Mouse (Mus musculus) T-helper 1 cell (primary cell): ENCODE data around the gene Nlgn3.

Experiments
- in situ Hi-C: fragments of 300-600 bp; cut with MboI, MseI; formaldehyde crosslinking; loops from one replicate; pipeline ENCODE4 v1.15.1; 2025; ENCODE audit warnings: high pct_unique_total_duplicates

Nlgn3 gene

GRCm38 (mm10) chrX:101299055-101299454 lies at the start of gene Nlgn3:
TSS of gene Nlgn3 (plus strand) at chrX:101299168.
- in situ Hi-C loops: no loop called here

DNA sequence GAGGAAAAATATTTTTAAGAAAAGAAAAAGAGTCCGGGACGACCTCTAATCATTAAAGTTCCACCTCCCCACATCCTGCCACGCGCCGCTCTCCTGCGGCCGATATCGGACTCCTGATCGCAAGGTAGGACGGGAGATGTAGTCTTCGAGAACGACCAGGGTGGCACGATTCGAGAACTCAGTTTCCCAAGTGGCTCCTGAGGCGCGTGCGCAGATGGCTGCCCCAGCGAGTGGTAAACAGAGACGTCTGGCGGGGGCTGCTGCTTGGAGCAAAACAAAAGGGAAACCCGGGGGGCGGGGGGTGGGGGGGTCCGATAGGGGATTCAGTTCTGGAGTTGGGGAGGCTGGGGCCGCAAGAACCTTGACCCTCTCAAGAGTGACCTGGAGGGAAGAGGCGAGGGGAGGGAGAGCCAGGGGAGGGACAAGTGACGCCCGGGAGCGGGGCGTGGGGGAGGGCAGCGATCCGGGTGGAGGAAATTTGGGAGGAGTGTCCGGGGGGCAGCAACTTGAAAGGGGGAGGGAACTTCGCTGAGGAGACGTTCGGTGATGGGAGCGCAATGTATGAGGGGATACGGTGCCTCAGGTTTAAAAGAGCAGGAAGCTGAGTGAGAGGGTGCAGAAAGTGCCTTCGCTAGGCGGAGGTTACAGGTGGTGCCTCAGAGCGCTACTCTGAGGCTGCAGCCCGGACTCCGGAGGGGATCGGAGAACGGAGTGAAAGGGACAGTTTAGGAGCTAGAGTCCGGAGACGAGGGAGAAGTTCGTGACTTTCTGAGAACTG lies 44.8 kb upstream of the Nlgn3 start, which contains the start of gene Foxo4:
Gene Foxo4, plus strand, starts transcription at position 577 of the 778 bp plus-strand sequence.
- in situ Hi-C loops: loop anchor here (10.0 kb wide), 1 partner anchor 501 kb away; no protein-coding TSS in a partner anchor

- in situ Hi-C loops: loop anchor here (10.0 kb wide), 1 partner anchor 500 kb away; no protein-coding TSS in a partner anchor
Measured at GRCm38 (mm10) chrX:101254740-101255139, 44.2 kb upstream of the Nlgn3 start.

DNA sequence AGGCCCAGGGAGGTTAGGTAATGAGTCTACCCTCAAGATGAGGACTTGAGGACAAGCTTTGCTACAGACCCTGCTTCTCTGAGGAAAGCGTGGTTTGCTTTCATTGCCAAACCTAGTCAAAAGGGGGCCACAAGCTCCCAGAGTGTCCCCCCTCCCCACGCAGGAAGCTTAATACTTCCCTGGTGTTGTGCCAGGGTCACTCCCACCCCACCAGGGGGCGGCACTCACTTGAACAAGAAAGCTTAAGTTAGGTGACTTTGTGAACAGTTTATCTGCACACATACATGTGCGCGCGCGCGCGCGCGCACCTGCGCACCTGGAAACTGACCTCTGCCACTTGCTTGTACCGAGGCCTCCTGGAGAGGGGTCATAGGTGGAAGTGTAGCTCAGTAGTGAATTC lies 42.4 kb upstream of the Nlgn3 start:
- in situ Hi-C loops: loop anchor here (10.0 kb wide), 1 partner anchor 498 kb away; no protein-coding TSS in a partner anchor

DNA sequence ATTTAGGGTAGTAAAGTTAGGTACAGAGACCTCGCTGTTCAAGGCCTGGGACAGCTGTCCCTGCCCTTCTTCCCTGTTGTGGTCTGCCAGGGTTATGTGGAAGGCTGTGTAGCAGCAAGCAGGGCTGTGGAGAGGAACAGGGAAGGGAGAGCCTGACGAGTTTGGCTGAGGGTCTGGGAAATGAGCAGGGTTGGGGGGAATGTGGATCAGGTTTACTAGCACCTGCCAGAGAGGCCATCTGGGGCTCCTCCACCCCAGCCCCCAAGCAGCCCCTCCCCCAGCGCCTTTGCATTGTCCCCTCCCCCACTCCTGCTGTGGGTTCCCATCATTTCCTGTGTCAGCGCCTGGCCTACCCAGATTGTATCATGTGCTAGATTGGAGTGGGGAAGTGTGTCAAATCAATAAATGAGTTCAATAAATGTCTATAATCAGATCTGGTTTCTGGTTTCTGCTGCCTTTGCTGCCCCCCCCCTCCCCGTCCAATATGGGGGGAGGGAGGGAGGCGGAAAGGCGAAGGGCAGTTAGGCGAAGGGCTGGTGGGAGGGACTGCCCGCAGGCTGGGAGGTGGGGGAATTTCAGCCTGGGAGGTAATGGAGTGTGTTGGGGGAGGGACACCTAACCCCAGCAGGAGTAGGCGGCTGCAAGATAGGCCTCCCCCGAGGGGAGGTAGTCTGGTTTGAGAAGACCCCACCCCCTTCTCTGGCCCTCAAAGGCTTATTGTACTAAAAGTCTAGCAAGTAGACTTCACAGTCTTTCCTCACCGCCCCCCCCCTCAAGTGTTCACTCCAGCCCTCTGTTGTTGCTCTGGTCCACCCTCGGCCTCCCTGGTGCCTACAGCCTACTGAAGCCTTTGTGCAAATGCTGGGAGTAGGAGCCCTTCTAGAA lies 38.3 kb upstream of the Nlgn3 start:
- in situ Hi-C loops: no loop called here

- in situ Hi-C loops: no loop called here
Measured at GRCm38 (mm10) chrX:101263892-101264291, 35.1 kb upstream of the Nlgn3 start, which contains the start of gene Gm614. TSS of gene Gm614 (minus strand) at chrX:101263992.

- in situ Hi-C loops: no loop called here
Measured at GRCm38 (mm10) chrX:101266631-101267030, 32.3 kb upstream of the Nlgn3 start.

- in situ Hi-C loops: no loop called here
Measured at GRCm38 (mm10) chrX:101268025-101268754, 30.8 kb upstream of the Nlgn3 start, which contains the start of gene Il2rg. TSS of gene Il2rg (minus strand) at chrX:101268255.

DNA sequence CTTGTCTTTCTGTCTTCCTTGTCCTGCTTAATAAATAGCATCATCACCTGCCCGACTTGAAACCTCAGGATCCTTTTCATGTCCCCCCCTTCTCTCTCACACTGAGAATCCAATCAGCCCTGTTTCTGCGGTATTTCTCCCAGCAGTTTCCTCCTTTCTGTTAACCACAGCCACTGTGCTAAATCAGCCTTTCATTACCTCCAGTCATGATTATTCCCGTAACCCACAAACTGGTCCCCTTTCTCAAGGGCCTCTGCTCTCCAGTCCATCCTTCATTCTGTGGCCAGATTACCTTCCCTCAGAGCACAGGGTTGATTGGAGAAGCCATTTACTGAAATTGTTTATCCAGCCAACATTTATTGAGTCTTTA lies 30.2 kb upstream of the Nlgn3 start, which contains the start of gene Gm20489:
Gene Gm20489, minus strand, starts transcription at position 269 of the 370 bp plus-strand sequence.
- in situ Hi-C loops: no loop called here

- in situ Hi-C loops: no loop called here
Measured at GRCm38 (mm10) chrX:101273410-101273809, 25.6 kb upstream of the Nlgn3 start.

GRCm38 (mm10) chrX:101273875-101274738 lies 24.9 kb upstream of the Nlgn3 start, which contains the start of gene Med12:
TSS of gene Med12 (plus strand) at chrX:101274030.
- in situ Hi-C loops: no loop called here

DNA sequence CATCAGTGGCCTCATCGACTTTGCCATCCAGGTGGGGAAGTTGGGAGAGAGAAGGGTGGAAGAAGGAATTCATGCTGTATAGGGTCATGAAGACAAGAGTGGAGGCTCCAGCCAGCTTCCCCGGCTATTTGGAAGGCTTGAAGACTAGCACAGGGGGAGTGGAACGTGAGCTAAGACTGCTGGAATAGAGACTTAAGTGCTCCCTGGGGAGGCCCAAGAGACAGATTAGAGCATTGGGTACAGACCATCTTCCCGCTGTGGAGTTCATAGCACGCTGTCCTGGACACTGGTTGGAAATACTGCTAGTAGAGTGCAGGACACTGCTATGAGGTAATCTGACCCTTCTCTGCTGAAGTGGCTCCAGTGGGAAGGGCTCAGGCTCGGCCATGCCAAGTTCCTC lies 16.2 kb upstream of the Nlgn3 start:
- in situ Hi-C loops: no loop called here

DNA sequence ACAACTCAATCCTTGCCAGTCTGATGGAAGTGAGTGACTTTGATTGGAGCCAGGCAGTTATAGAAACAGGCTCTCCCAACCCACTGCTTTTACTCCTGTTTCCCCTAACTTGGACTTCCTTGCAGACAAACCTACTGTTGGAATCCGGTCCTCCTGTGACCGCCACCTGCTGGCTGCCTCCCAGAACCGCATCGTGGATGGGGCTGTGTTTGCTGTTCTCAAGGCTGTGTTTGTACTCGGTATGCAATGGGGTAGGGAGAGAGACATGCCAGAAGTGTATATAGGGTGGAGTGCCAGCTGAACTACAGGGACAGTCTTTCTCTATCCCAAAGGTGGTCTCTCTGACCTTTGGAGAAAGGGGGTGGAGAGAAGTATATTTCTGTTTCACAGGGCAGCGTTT lies 13.4 kb upstream of the Nlgn3 start:
- in situ Hi-C loops: no loop called here

DNA sequence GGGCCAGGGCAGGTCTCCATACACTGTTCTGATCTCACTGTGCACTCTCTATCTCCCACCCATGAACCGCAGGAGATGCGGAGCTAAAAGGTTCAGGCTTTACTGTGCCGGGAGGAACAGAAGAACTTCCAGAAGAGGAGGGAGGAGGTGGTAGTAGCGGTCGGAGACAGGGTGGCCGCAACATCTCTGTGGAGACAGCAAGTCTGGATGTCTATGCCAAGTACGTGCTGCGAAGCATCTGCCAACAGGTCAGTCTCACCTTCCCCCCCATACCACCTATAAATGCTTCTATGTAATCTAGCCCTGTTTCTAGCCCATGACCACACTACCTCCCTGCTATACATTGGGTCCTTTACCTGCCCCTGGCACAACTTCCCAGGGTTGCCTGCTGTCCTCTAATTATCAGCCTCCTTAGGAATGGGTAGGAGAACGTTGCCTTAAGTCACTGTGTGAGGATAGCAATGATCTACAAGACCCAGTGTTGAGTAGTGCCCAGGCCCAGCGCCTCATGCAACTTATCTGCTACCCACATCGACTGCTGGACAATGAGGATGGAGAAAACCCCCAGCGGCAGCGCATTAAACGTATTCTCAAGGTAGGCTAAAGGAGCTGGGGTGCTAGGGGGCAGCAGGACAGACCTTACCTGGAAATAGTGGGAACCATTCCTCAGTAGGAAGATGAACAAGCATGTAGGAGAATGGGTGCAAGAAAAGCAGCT lies 12.9 kb upstream of the Nlgn3 start:
- in situ Hi-C loops: no loop called here

- in situ Hi-C loops: no loop called here
Measured at GRCm38 (mm10) chrX:101287543-101287942, 11.4 kb upstream of the Nlgn3 start.

- in situ Hi-C loops: no loop called here
Measured at GRCm38 (mm10) chrX:101288432-101288831, 10.5 kb upstream of the Nlgn3 start.

DNA sequence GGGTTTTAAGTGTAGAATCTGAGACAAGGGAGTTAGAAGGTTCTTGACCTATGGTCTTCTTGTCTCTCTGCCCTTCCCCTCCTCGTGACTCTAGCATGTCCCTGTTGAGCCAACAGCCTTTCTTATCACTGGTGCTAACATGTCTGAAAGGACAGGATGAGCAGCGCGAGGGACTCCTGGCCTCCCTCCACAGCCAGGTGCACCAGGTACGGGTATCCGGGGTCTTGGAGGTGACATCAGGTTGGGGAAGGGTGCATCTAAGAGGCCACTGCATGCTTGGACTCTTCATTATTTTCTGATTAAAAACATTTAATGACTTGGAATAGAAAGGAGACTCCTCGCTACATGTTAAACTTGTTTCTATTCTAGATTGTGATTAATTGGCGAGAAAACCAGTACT lies 9.9 kb upstream of the Nlgn3 start:
- in situ Hi-C loops: no loop called here

DNA sequence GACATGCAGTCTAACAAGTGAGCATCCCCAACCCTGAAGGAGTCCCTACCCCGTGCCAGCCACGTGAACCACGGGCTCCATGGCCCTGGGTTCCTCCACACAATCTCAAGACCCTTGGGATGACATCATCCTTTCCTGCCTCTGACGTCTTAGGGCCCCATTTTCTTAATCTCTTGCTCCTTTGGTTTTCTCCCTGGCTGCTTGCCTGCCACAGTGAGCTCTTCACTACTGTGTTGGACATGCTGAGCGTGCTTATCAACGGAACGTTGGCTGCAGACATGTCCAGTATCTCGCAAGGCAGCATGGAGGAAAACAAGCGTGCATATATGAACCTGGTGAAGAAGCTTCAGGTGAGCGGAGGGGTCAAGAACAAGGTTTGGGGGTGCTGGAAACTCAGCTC lies 8.9 kb upstream of the Nlgn3 start:
- in situ Hi-C loops: no loop called here

- in situ Hi-C loops: no loop called here
Measured at GRCm38 (mm10) chrX:101299473-101300426, 782 bp downstream of the Nlgn3 start.
